Mouse (Mus musculus): ENCODE measurements around the gene 2310022B05Rik. TPM values are rescaled to one million over a fixed set of nuclear protein-coding genes. Genes with fewer than 3 reads are reported as not detected.

Gene 2310022B05Rik
- 62.7 and 64.4 TPM in 2 replicates for polyA plus RNA-seq (2012; rRNA removed)

GRCm38 (mm10) chr8:124663112-124663873, at the start of gene 2310022B05Rik:
Gene 2310022B05Rik, minus strand, starts transcription at chr8:124663369.

Other genes starting within 250 kb of the 2310022B05Rik start
- 21.4 and 21.8 TPM in 2 replicates for gene Pgbd5, start 223.7 kb downstream of the 2310022B05Rik start, polyA plus RNA-seq (2012; rRNA removed)
- 33.3 and 33.5 TPM in 2 replicates for gene Cog2, start 142.6 kb downstream of the 2310022B05Rik start, polyA plus RNA-seq (2012; rRNA removed)
- 0.11 and 0.75 TPM in 2 replicates for gene Agt, start 93.7 kb downstream of the 2310022B05Rik start, polyA plus RNA-seq (2012; rRNA removed)
- 0.05 TPM in 1 of 2 replicates, not detected in the other for gene Capn9, start 87.3 kb downstream of the 2310022B05Rik start, polyA plus RNA-seq (2012; rRNA removed)
- gene Ttc13, start 58.6 kb upstream of the 2310022B05Rik start, polyA plus RNA-seq (2012; rRNA removed), result 54.3 and 60.8 TPM in 2 replicates
- 40.6 and 41.9 TPM in 2 replicates for gene Arv1, start 58.8 kb upstream of the 2310022B05Rik start, polyA plus RNA-seq (2012; rRNA removed)
- 0.47 and 1.9 TPM in 2 replicates for gene Fam89a, start 88.5 kb upstream of the 2310022B05Rik start, polyA plus RNA-seq (2012; rRNA removed)
- gene Trim67, start 129.7 kb upstream of the 2310022B05Rik start, polyA plus RNA-seq (2012; rRNA removed), result 42.7 and 45.8 TPM in 2 replicates
- 86.4 and 93.1 TPM in 2 replicates for gene Gnpat, start 199.7 kb upstream of the 2310022B05Rik start, polyA plus RNA-seq (2012; rRNA removed)
- 24.1 and 26.0 TPM in 2 replicates for gene 2810004N23Rik, start 199.8 kb upstream of the 2310022B05Rik start, polyA plus RNA-seq (2012; rRNA removed)
- 11.2 and 11.8 TPM in 2 replicates for gene Exoc8, start 234.3 kb upstream of the 2310022B05Rik start, polyA plus RNA-seq (2012; rRNA removed)
- 19.4 and 20.4 TPM in 2 replicates for gene Sprtn, start 234.5 kb upstream of the 2310022B05Rik start, polyA plus RNA-seq (2012; rRNA removed)